Mouse (Mus musculus) neural tube, embryonic 12.5 days (tissue): ENCODE results near the gene Plek. TPM values are rescaled to one million over a fixed set of nuclear protein-coding genes. Genes with fewer than 3 reads are reported as not detected.

ENCODE experiments used
- ATAC-seq: fragments of 200-750 bp; cut with Nextera tagmentation; 2 replicates; pipeline ENCODE4 v1.8.0; 2017; ENCODE audit warnings: low read depth, mild to moderate bottlenecking, moderate TSS enrichment, moderate library complexity; ENCODE audit not compliant: low FRiP score
- H3K27ac ChIP-seq: fragments of 300-500 bp; sonication (generic); 2 replicates; pipeline ENCODE4 v1.5.1; 2016
- H3K27me3 ChIP-seq: fragments of 300-500 bp; sonication (generic); replicated peaks from 2 replicates; pipeline ENCODE4 v1.6.1; 2016; ENCODE audit warnings: mild to moderate bottlenecking
- H3K36me3 ChIP-seq: fragments of 300-500 bp; sonication (generic); 2 replicates; pipeline ENCODE4 v1.6.1; 2016; ENCODE audit warnings: mild to moderate bottlenecking
- H3K4me1 ChIP-seq: fragments of 300-500 bp; sonication (generic); 2 replicates; pipeline ENCODE4 v1.6.1; 2016
- H3K4me2 ChIP-seq: fragments of 300-500 bp; sonication (generic); replicated peaks from 2 replicates; pipeline ENCODE4 v1.6.1; 2016; ENCODE audit warnings: mild to moderate bottlenecking
- H3K4me3 ChIP-seq: fragments of 300-500 bp; sonication (generic); 2 replicates; pipeline ENCODE4 v1.5.1; 2016
- H3K9ac ChIP-seq: fragments of 300-500 bp; sonication (generic); 2 replicates; pipeline ENCODE4 v1.6.1; 2016; ENCODE audit warnings: mild to moderate bottlenecking
- H3K9me3 ChIP-seq: fragments of 300-500 bp; sonication (generic); 2 replicates; pipeline ENCODE4 v1.6.1; 2016; ENCODE audit warnings: mild to moderate bottlenecking
- WGBS: fragments of 180-500 bp; shearing (Covaris S2); methylation state at CpG from one replicate; pipeline ENCODE4 v1.1.7; 2016; 5-methylcytosine and 5-hydroxymethylcytosine counted together
- polyA plus RNA-seq: library from polyadenylated mRNA; unstranded; fragments of >200 nt; fragmentation: Nextera tagmentation; extraction: Ambion mirVana; gene quantifications from 2 replicates; pipeline ENCODE4 v1.2.1, GENCODE M21; 2016

Plek gene
- polyA plus RNA-seq, 1 experiment from 2014 or later: 5.7 TPM

DNA sequence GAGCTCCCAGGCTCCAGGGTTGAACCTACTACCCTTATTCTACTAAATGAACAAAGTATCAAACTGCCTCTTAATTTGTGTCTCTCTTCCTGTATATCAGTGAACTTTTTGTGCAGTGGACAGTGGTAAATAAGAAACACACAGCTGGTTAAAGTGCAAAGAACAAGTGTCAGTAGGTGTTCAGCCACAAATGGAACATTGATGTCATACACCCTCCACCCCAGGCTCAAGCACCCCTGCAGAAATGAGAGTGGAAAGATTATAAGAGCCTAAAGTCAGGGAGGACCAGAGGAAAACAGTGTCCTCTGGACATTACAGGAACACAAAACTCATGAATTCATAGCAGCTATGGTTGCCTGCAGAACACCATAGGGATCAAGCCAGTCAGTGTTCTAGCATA is 55.4 kb downstream of the Plek start:
- no peak for ATAC-seq
- no peak overlapping the region for H3K9ac ChIP-seq
- H3K4me3 ChIP-seq: no peak overlapping the region
- H3K9me3 ChIP-seq: no peaks in the 10 kb centered on the region
- H3K4me2 ChIP-seq: no peak overlapping the region
- H3K36me3 ChIP-seq: no peaks in the 10 kb centered on the region
- H3K27ac ChIP-seq: no peak overlapping the region
- H3K4me1 ChIP-seq: no peaks in the 10 kb centered on the region
- no peaks in the 10 kb centered on the region for H3K27me3 ChIP-seq

DNA sequence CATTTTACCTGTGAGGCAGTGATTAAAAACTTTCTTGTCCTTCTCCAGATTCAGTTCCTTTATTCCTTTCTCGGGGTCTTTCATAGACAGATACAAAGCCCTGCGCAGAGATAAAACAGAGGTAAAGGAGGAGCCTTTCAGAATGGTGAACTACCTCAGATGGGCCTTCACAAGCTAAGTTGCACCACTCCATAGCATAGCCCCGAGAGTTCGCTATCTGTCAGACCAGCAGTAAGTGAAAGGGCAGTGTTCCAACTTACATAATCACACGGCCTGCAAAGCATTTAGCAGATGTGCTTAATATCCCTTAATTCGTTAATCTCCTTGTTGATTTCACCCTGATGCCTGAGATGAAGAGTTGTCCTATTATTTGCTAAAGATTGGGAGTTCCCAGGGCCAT is 59.3 kb downstream of the Plek start:
- 86% methylated on average over 6 of the region's 6 CpGs for WGBS

DNA sequence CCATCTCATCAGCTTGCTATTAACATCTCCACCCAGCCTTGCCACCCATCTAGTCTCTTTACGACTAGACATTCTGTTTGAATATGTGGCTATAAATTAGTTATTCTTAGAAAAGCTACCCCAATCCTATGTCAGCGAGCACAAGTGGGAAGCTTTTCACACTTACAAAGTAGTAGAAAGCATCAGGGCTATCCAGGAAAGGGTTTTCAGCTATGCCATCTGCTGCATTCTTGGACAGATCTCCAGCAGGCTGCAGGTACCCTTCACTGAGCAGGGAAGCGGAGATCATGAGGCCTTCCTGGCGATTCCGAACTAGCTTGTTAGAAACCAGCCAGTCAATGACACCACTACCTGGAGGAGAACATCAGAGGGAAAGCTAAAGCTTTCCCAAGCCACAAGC is 62.3 kb downstream of the Plek start:
- Histone ChIP-seq H3K27ac (no peak overlapping the region), H3K4me1 (no peaks in the 10 kb centered on the region), H3K4me3 (no peak overlapping the region), H3K9ac (no peak overlapping the region), H3K4me2 (no peak overlapping the region), H3K9me3 (no peaks in the 10 kb centered on the region), H3K36me3 (no peaks in the 10 kb centered on the region), H3K27me3 (no peaks in the 10 kb centered on the region)
- no peak for ATAC-seq
- 86% methylated on average over 5 of the region's 5 CpGs for WGBS

More for the DNA sequence above, 59.3 kb downstream of the Plek start:
- Histone ChIP-seq H3K27me3 (no peaks in the 10 kb centered on the region), H3K4me3 (no peak overlapping the region), H3K4me2 (no peak overlapping the region), H3K9me3 (no peaks in the 10 kb centered on the region), H3K9ac (no peak overlapping the region), H3K36me3 (no peaks in the 10 kb centered on the region), H3K4me1 (no peaks in the 10 kb centered on the region), H3K27ac (no peak overlapping the region)
- no peak for ATAC-seq

DNA sequence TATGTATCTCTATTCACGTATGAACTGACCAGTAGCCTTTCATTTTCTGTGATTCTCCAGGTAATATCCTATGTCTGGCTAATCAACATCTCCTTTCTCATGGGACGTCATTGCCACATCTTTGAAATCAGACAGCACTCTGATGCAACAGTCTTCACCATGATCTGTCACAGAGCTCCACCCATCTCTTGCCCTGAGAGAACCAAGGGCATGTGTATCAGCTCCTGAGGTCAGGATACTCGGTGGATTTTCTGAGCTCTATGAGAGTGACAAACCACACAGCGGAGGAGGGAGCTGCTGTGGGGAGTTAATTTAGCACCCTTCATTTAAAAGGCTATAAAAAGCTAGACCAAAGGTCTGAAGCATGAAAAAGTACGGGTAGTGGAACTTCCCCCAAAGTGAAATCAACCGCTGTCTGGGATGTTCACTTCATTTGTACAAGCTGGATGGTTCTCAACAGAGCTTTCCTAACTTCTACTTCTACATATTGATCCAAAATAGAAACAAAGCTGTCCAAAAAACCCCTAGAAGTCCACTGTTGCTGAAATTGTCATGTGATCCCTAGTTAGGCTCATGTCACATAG is 64.3 kb downstream of the Plek start:
- Histone ChIP-seq H3K4me1 (no peaks in the 10 kb centered on the region), H3K27ac (no peak overlapping the region), H3K36me3 (no peaks in the 10 kb centered on the region), H3K9me3 (no peaks in the 10 kb centered on the region), H3K4me3 (no peak overlapping the region), H3K4me2 (no peak overlapping the region), H3K27me3 (no peaks in the 10 kb centered on the region), H3K9ac (no peak overlapping the region)
- 74% methylated on average over 6 of the region's 6 CpGs for WGBS
- ATAC-seq: no peak

DNA sequence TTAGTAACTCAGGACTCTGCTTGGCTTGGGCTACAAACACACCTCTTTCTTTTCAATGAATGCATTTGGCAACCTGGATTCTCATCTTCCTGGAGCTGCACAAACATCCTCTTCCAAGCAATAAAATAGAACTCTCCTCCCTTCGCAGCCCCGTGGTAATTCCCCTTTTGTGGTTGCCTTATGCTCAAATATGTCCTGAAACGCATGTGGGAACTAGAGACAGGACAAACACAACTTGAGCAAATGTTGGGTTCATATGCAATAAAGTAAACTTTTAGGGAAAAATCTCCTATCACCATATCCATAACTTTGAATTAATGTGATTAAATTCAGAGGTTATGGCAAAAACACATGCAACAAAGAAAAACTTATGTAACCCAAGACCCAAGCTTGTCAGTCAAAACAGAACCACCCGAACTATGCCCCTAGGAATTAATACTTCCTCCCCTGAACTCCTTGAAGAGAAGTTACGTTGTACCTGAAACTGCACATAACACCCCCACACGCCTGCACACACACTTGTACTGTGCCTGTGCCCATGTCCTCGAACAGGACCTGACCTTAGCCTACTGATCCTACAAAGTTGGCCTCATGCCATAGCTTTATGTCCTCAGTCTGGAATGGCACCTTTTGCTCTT is 65.5 kb downstream of the Plek start:
- Histone ChIP-seq H3K4me2 (no peak overlapping the region), H3K9me3 (no peaks in the 10 kb centered on the region), H3K4me1 (no peaks in the 10 kb centered on the region), H3K27me3 (no peaks in the 10 kb centered on the region), H3K36me3 (no peaks in the 10 kb centered on the region), H3K4me3 (no peak overlapping the region), H3K27ac (no peak overlapping the region), H3K9ac (no peak overlapping the region)
- ATAC-seq: no peak
- 91% methylated on average over 7 of the region's 7 CpGs for WGBS

DNA sequence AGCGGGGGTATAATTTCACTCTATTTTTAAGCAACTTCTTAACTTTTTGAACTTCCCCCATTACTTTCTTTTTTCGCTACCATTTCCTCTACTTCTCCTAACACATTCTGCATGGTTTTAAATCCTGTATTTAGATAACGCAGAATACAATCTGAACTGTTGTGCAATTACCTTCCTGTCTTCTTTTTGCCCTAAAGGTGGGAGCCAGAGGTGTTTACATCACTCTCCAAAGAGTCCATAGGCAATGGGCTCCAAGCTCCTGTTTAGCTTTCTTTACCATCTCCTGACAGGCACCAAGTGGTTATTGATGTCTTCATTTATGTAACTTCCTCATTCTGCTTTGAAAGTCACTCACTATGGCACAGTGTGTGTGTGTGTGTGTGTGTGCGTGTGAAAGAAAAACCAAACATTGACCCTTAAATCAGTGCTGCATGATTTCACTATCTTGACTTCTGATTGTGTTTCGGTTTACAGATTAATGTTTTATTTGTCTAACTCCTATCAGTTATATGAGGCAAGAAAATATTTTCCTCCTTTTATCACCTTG is 73.9 kb downstream of the Plek start:
- ATAC-seq: no peak
- 93% methylated on average over 5 of the region's 5 CpGs for WGBS
- H3K36me3 ChIP-seq: no peaks in the 10 kb centered on the region

DNA sequence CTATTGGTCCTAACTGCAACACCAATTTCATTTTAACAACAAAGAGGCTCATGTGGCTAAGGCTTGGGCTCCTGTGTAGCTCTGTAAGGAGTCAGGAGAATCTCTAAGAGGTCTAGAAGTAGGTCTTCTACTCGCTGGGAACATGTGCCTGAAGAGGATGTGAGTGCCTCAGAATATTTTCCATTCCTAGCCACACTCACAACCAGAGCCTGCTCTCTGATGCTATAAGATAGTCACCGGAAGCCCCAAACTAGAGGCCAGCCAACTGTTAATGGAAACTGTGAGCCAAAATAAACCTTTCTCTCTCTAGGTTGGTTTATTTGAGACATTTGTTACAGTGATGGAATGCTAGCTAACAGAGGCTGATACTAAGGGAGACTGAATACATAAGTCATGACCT is 74.6 kb downstream of the Plek start:
- Histone ChIP-seq H3K4me1 (no peaks in the 10 kb centered on the region), H3K4me3 (no peak overlapping the region), H3K9me3 (no peaks in the 10 kb centered on the region), H3K27ac (no peak overlapping the region), H3K27me3 (no peaks in the 10 kb centered on the region), H3K36me3 (no peaks in the 10 kb centered on the region), H3K9ac (no peak overlapping the region), H3K4me2 (no peak overlapping the region)
- ATAC-seq: no peak
- 77% methylated on average over 2 of the region's 2 CpGs for WGBS

More for the DNA sequence above, 73.9 kb downstream of the Plek start:
- no peaks in the 10 kb centered on the region for H3K4me1 ChIP-seq
- no peak overlapping the region for H3K27ac ChIP-seq
- no peak overlapping the region for H3K9ac ChIP-seq
- no peak overlapping the region for H3K4me2 ChIP-seq
- no peak overlapping the region for H3K4me3 ChIP-seq
- no peaks in the 10 kb centered on the region for H3K9me3 ChIP-seq
- no peaks in the 10 kb centered on the region for H3K27me3 ChIP-seq

DNA sequence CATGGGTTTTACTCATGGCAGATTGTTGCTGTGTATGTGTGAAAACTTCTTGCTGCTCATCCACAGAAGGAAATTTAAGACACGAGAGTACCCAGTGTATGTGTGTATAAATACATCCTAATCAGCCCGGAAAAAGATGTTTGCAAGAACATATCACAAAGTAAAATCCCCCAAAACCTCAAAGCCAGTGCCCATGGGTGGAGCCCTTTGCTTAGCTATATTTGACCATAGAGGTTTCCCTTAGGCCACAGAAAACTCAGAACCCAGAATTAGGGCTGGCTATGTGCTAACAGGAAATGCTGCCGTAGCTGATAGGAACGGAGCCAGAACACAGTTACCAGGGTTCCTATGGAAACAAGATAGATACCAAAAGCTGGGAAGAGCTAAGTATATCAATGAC is 75.2 kb downstream of the Plek start:
- H3K4me3 ChIP-seq: no peak overlapping the region
- no peaks in the 10 kb centered on the region for H3K9me3 ChIP-seq
- no peaks in the 10 kb centered on the region for H3K36me3 ChIP-seq
- no peaks in the 10 kb centered on the region for H3K27me3 ChIP-seq
- no peak for ATAC-seq
- H3K27ac ChIP-seq: no peak overlapping the region
- no peaks in the 10 kb centered on the region for H3K4me1 ChIP-seq
- WGBS: 88% methylated on average over 4 of the region's 4 CpGs
- H3K4me2 ChIP-seq: no peak overlapping the region
- H3K9ac ChIP-seq: no peak overlapping the region

DNA sequence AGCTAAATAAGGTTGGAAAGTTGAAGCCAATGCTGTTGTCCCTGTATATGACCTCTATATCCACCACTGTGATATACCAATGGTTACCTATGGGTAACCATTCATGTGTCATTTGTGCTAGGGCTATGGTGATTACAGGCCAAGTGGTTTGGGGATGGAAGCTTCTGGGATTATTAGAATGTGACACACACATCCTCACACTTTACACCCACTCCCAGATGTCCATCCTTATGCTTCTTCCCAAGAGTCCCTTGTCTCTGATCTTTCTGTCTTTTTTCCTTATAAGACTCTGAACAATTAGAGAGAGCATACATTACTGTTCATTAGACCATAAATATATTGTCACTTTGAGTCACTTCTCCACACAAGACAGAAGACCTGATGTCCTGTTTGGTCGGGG is 79.1 kb downstream of the Plek start:
- H3K27ac ChIP-seq: no peak overlapping the region
- ATAC-seq: no peak
- WGBS: 85% methylated on average over 1 of the region's 1 CpGs
- H3K4me3 ChIP-seq: no peak overlapping the region
- no peak overlapping the region for H3K4me2 ChIP-seq
- H3K27me3 ChIP-seq: no peaks in the 10 kb centered on the region
- no peaks in the 10 kb centered on the region for H3K9me3 ChIP-seq
- H3K9ac ChIP-seq: no peak overlapping the region
- no peaks in the 10 kb centered on the region for H3K36me3 ChIP-seq
- H3K4me1 ChIP-seq: no peaks in the 10 kb centered on the region

DNA sequence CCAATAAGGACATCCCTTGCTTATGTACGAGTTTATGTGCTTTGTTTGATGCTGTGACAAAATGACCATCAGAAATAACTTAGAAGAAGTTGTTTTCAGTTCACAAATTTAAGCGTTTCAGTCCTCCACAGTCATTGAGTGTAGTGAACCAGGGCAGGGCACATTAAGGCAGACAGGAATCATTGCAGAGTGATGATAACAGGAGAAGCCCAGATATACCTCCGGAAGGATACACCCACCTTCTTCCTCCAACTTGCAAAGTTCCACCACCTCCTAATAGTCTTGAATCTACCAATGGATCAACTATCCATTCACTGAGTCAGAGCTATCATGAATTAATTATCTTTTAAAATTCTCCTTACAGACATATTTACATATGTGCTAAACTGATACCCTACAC is 80.2 kb downstream of the Plek start:
- Histone ChIP-seq H3K4me3 (no peak overlapping the region), H3K9ac (no peak overlapping the region), H3K4me2 (no peak overlapping the region), H3K9me3 (no peaks in the 10 kb centered on the region), H3K4me1 (no peaks in the 10 kb centered on the region), H3K27ac (no peak overlapping the region), H3K27me3 (no peaks in the 10 kb centered on the region), H3K36me3 (no peaks in the 10 kb centered on the region)
- ATAC-seq: no peak
- whole genome bisulfite sequencing: 85% methylated on average over 3 of the region's 3 CpGs

DNA sequence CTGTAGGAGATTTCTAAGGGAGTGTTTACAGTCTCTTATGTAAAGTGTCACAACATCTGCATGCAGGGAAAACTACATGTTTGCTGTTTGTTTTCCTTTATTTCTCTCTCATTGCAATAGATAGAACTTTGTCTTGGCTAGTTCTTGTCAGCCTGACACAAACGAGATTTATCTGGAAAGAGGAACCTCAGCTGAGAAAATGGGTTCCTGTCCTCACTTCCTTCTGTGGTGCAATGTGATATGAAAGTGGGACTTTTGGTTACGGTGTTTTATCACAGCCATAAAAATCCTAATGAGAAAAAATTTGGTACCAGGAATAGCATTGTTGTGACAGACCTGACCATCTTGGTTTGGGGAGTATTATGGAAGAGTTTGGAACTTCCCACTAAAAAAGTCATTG is 82.5 kb downstream of the Plek start:
- Histone ChIP-seq H3K4me1 (no peaks in the 10 kb centered on the region), H3K36me3 (no peaks in the 10 kb centered on the region), H3K4me2 (no peak overlapping the region), H3K27me3 (no peaks in the 10 kb centered on the region), H3K4me3 (no peak overlapping the region), H3K9ac (no peak overlapping the region), H3K27ac (no peak overlapping the region), H3K9me3 (no peaks in the 10 kb centered on the region)
- no peak for ATAC-seq
- WGBS: 81% methylated on average over 2 of the region's 2 CpGs

DNA sequence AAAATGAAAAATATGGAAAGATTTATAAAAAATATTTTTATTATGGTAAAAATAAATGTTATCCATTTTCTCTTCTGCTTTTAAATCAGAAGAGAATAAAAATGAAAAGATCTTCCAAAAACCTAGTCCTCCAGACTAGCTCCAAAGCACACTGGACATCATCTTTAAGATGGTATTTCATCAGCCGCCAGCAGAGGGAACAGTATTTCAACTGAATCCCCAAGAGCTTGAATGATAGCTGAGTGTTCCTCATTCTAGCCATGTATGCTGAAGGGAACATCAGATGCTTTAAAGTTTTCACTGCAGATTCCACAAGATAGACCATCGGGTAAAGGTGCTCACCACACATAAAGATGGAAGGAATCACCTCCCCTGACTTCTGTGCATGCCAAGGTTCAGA is 84.4 kb downstream of the Plek start:
- Histone ChIP-seq H3K27me3 (no peaks in the 10 kb centered on the region), H3K4me3 (no peak overlapping the region), H3K4me2 (no peak overlapping the region), H3K27ac (no peak overlapping the region), H3K36me3 (no peaks in the 10 kb centered on the region), H3K4me1 (no peaks in the 10 kb centered on the region), H3K9ac (no peak overlapping the region), H3K9me3 (no peaks in the 10 kb centered on the region)
- ATAC-seq: no peak
- WGBS: 56% methylated on average over 2 of the region's 2 CpGs

DNA sequence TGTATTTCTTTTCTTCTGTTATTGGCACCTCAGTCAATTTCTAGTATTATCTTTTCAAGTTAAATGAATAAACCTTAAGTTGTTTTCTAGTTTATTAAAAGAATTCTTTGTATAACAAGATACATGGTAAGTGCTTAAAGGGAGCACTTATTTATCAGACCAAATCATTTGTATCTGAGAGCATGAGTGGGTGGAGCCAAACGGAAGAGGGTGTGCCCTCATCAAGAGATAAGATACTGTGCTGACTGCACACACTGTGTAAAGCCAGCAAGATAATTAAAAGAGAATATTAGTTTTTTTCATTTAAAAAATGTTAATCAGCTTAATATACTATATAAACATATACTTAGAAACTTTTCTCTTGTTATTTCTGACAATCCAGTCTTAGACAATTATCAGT is 93.7 kb downstream of the Plek start:
- ATAC-seq: no peak
- WGBS: 91% methylated on average over 1 of the region's 1 CpGs

More for the DNA sequence above, 93.7 kb downstream of the Plek start:
- no peaks in the 10 kb centered on the region for H3K36me3 ChIP-seq
- no peaks in the 10 kb centered on the region for H3K4me1 ChIP-seq
- H3K9ac ChIP-seq: no peak overlapping the region
- no peaks in the 10 kb centered on the region for H3K9me3 ChIP-seq
- H3K4me2 ChIP-seq: no peak overlapping the region
- no peak overlapping the region for H3K27ac ChIP-seq
- H3K4me3 ChIP-seq: no peak overlapping the region
- no peaks in the 10 kb centered on the region for H3K27me3 ChIP-seq
